Mouse (Mus musculus) embryonic fibroblast, embryonic 13.5 days (primary cell): ENCODE measurements around the gene Tlr2.

Experiments
- CTCF ChIP-seq: IDR thresholded peaks from 2 replicates; pipeline ENCODE4 v1.5.1; 2011; ENCODE audit warnings: mild to moderate bottlenecking, control low read depth, low read length, moderate library complexity, borderline replicate concordance; ENCODE audit not compliant: insufficient read depth
- POLR2A ChIP-seq: IDR thresholded peaks from 2 replicates; pipeline ENCODE4 v1.6.1; 2011; ENCODE audit warnings: low read depth, mild to moderate bottlenecking, control low read depth, low read length, moderate library complexity

- no peak for TF ChIP-seq POLR2A
- no peak for TF ChIP-seq CTCF
Measured at GRCm38 (mm10) chr3:83849341-83849740, 7.8 kb upstream of the Tlr2 start.
